10 mouse cellular contexts compared by ENCODE assay signal in the genomic region with DNA sequence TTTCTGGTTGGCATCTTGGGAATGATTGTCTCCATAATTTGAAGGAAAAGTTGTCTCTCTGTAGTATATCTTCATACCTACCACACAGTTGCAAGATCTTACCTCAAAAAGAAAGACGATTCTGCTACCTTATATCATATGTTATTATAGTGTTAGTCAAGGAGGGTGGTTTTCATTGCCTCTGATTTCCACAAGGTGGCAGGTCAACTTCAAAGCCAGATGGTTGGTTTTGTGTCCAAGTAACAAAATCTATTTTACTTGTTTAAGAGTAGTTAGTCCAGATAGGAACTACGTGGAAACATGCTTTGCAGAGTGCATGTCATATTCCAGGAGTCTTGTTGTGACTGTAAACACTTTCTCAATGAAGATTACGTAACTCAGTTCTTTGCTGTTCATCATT.
A peak's percentile ranks its signal among the peaks of the same experiment; 100 is the strongest.
DNase-seq lines count a peak whose midpoint lies in the region; ATAC-seq and TF ChIP-seq lines count a peak whose summit lies in the region.
"Had no signal": no experiment of that assay in that cellular context is flagged by ENCODE, and none has a peak within 500 bp of the region (broad histone marks: within the 10 kb centered on the region; RNA-seq: fewer than 3 reads in every experiment).

No protein-coding gene starts in this region.

- H3K4me1 ChIP-seq in hindbrain, postnatal 0 days (ENCODE audit: insufficient read depth, low read length) = no peaks in the 10 kb centered on the region
- no peaks in the 10 kb centered on the region for H3K4me1 ChIP-seq in hindbrain, embryonic 11.5 days (replicated peaks; ENCODE audit: control insufficient read depth, insufficient read depth, low read length)
- no peaks in the 10 kb centered on the region for H3K4me1 ChIP-seq in midbrain, embryonic 14.5 days (ENCODE audit: control insufficient read depth, insufficient read depth, low read length)
- no peaks in the 10 kb centered on the region for H3K4me1 ChIP-seq in midbrain, embryonic 13.5 days (replicated peaks)
- H3K4me1 ChIP-seq: neural tube, embryonic 13.5 days had no signal

- 0 out of 2 replicates have a peak, but pooled peaks have one; percentile 18 for ATAC-seq in hindbrain, postnatal 0 days
- ATAC-seq in hindbrain, embryonic 11.5 days (ENCODE audit: low FRiP score) = no peak
- no peak for ATAC-seq in midbrain, embryonic 14.5 days (ENCODE audit: low FRiP score, low TSS enrichment)
- no peak for ATAC-seq in midbrain, embryonic 13.5 days

- no peak for TF ChIP-seq POLR2A in brain, embryonic 14.5 days (IDR thresholded peaks at IDR 0.05; ENCODE audit: borderline replicate concordance, extremely low read depth, insufficient read depth, insufficient read length, poor library complexity, severe bottlenecking)

- H3K9me3 ChIP-seq in hindbrain, postnatal 0 days (ENCODE audit: low read length) = no peaks in the 10 kb centered on the region
- H3K9me3 ChIP-seq in hindbrain, embryonic 11.5 days (ENCODE audit: control insufficient read depth, low read length) = no peaks in the 10 kb centered on the region
- H3K9me3 ChIP-seq in midbrain, embryonic 14.5 days (ENCODE audit: control insufficient read depth, low read length) = no peaks in the 10 kb centered on the region
- H3K9me3 ChIP-seq in midbrain, embryonic 13.5 days = no peaks in the 10 kb centered on the region
- H3K9me3 ChIP-seq: heart, embryonic 13.5 days; neural tube, embryonic 13.5 days had no signal

- peak; percentile 61 for DNase-seq in hindbrain, postnatal 0 days (ENCODE audit: low spot score)
- no peak for DNase-seq in hindbrain, embryonic 11.5 days (ENCODE audit: low spot score)
- DNase-seq in midbrain, embryonic 14.5 days = peak; percentile 45
- peak; percentile 34 for DNase-seq in brain, embryonic 14.5 days (ENCODE audit: low read depth)
- no peak for DNase-seq in spleen, adult 18-20 months
- no peak for DNase-seq in spleen, postnatal 4 days (ENCODE audit: low spot score in 2 of 2)

- no peak overlapping the region for H3K4me2 ChIP-seq in hindbrain, postnatal 0 days (ENCODE audit: low read depth, low read length)
- H3K4me2 ChIP-seq in hindbrain, embryonic 11.5 days (replicated peaks; ENCODE audit: low read depth, low read length) = no peak overlapping the region
- no peak overlapping the region for H3K4me2 ChIP-seq in midbrain, embryonic 14.5 days (ENCODE audit: low read length)
- no peak overlapping the region for H3K4me2 ChIP-seq in midbrain, embryonic 13.5 days (replicated peaks)
- H3K4me2 ChIP-seq: heart, embryonic 13.5 days; neural tube, embryonic 13.5 days had no signal

- H3K27me3 ChIP-seq in hindbrain, postnatal 0 days (ENCODE audit: insufficient read depth, low read length) = no peaks in the 10 kb centered on the region
- no peaks in the 10 kb centered on the region for H3K27me3 ChIP-seq in hindbrain, embryonic 11.5 days (ENCODE audit: control insufficient read depth, insufficient read depth, low read length)
- no peaks in the 10 kb centered on the region for H3K27me3 ChIP-seq in midbrain, embryonic 14.5 days (ENCODE audit: control insufficient read depth, insufficient read depth, low read length)
- no peaks in the 10 kb centered on the region for H3K27me3 ChIP-seq in midbrain, embryonic 13.5 days
- H3K27me3 ChIP-seq: heart, embryonic 13.5 days; neural tube, embryonic 13.5 days had no signal

- no peak overlapping the region for H3K9ac ChIP-seq in hindbrain, postnatal 0 days (replicated peaks; ENCODE audit: low read length)
- H3K9ac ChIP-seq in hindbrain, embryonic 11.5 days (ENCODE audit: low read depth, low read length) = no peak overlapping the region
- H3K9ac ChIP-seq in midbrain, embryonic 14.5 days (replicated peaks; ENCODE audit: low read length) = no peak overlapping the region
- no peak overlapping the region for H3K9ac ChIP-seq in midbrain, embryonic 13.5 days (replicated peaks)
- H3K9ac ChIP-seq: heart, embryonic 13.5 days; neural tube, embryonic 13.5 days had no signal

- H3K27ac ChIP-seq in hindbrain, postnatal 0 days = no peak overlapping the region
- H3K27ac ChIP-seq in hindbrain, embryonic 11.5 days (ENCODE audit: low read depth, low read length) = no peak overlapping the region
- no peak overlapping the region for H3K27ac ChIP-seq in midbrain, embryonic 14.5 days (replicated peaks; ENCODE audit: low read depth, low read length)
- H3K27ac ChIP-seq in midbrain, embryonic 13.5 days = no peak overlapping the region
- H3K27ac ChIP-seq: heart, embryonic 13.5 days; macrophage; neural tube, embryonic 13.5 days had no signal

- WGBS in hindbrain, postnatal 0 days = 68% methylated on average over 3 of the region's 3 CpGs
- 87% methylated on average over 3 of the region's 3 CpGs for WGBS in hindbrain, embryonic 11.5 days
- 85% methylated on average over 3 of the region's 3 CpGs for WGBS in midbrain, embryonic 14.5 days
- 88% methylated on average over 3 of the region's 3 CpGs for WGBS in midbrain, embryonic 13.5 days

- H3K36me3 ChIP-seq in hindbrain, postnatal 0 days (ENCODE audit: insufficient read depth, low read length) = no peaks in the 10 kb centered on the region
- no peaks in the 10 kb centered on the region for H3K36me3 ChIP-seq in hindbrain, embryonic 11.5 days (ENCODE audit: control insufficient read depth, insufficient read depth, low read length)
- no peaks in the 10 kb centered on the region for H3K36me3 ChIP-seq in midbrain, embryonic 14.5 days (ENCODE audit: control insufficient read depth, insufficient read depth, low read length)
- H3K36me3 ChIP-seq in midbrain, embryonic 13.5 days = no peaks in the 10 kb centered on the region
- H3K36me3 ChIP-seq: heart, embryonic 13.5 days; neural tube, embryonic 13.5 days had no signal

- H3K4me3 ChIP-seq in hindbrain, postnatal 0 days (ENCODE audit: low read length) = no peak overlapping the region
- no peak overlapping the region for H3K4me3 ChIP-seq in hindbrain, embryonic 11.5 days (ENCODE audit: low read depth, low read length)
- no peak overlapping the region for H3K4me3 ChIP-seq in midbrain, embryonic 14.5 days (replicated peaks; ENCODE audit: low read depth, low read length)
- H3K4me3 ChIP-seq in midbrain, embryonic 13.5 days (replicated peaks) = no peak overlapping the region
- H3K4me3 ChIP-seq: heart, embryonic 13.5 days; neural tube, embryonic 13.5 days had no signal

- TF ChIP-seq CTCF in hindbrain, postnatal 0 days (IDR thresholded peaks at IDR 0.05; ENCODE audit: low read depth) = peak; percentile 72
- TF ChIP-seq CTCF in brain, embryonic 14.5 days (IDR thresholded peaks at IDR 0.05; ENCODE audit: borderline replicate concordance, extremely low read depth, insufficient read depth, insufficient read length) = peak; percentile 41; the same call in 1 of the 2 replicates

Comparison
In these comparisons a context has a peak if more than half of its experiments do, and no peak if none do; other contexts are left out.
1. DNase-seq: peak in hindbrain, postnatal 0 days (single experiment), midbrain, embryonic 14.5 days (single experiment) and brain, embryonic 14.5 days (single experiment); none in hindbrain, embryonic 11.5 days (single experiment), spleen, adult 18-20 months (0 of 2) and spleen, postnatal 4 days (0 of 2).